Mouse (Mus musculus) lung, adult 2 months (tissue): ENCODE measurements around the gene Plxnc1.

Experiments
- CTCF ChIP-seq: fragments of 200-500 bp; IDR thresholded peaks from 2 replicates; pipeline ENCODE4 v1.5.1; 2011; ENCODE audit warnings: mild to moderate bottlenecking, low read length, control low read depth; ENCODE audit not compliant: insufficient read depth
- POLR2A ChIP-seq: fragments of 200-500 bp; IDR thresholded peaks from 2 replicates; pipeline ENCODE4 v1.6.1; 2011; ENCODE audit warnings: low read depth, mild to moderate bottlenecking, control low read depth, low read length, borderline replicate concordance; ENCODE audit errors: extremely low read depth

DNA sequence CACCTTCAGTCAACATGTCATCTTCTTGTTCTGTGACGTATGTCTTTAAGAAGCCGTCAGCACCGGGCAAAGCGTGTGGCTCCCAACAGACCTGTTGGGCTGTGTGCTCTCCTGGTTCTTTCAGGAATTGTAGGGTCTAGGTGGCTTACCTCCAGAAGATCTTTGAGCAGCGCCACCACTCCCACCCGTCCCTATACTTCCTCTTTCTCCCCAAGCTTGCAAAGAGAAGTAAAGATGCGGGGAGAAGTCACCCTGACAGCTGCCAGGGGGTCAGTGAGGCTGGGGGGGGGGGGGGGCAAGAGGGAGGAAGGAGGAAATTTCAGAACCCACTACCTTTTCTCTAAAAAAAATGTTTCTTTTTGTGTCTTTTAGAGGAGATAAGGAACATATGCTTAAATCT is 22.2 kb upstream of the Plxnc1 start:
- TF ChIP-seq CTCF (no peak), POLR2A (no peak)
